Mouse (Mus musculus) NIH3T3 (cell line): ENCODE measurements around the gene Arnt2.

Source experiments
- DNase-seq: peaks from one replicate; pipeline ENCODE4 v3.0.0-alpha.2; 2012; ENCODE audit warnings: low read depth

Arnt2 gene

DNA sequence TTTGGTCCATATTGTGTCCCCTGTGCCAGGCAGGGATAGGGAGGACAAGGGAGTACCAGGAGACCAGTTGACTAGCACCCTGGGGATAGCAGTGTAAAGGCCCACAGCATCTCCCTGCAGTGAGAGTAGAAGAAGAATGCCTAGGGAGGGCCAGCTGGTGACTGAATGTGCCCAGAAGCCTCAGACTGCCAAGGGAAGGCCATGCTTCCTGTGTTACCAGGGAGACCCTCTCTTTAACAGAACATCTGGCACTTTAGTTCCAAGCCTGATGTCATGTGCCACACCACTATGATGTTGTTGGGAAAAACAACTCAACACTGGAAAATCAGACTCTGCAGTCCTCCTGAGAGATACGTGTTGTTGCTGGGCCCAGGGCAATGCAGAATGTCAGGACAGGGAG, 12.7 kb downstream of the Arnt2 start:
- peak; percentile 11 for DNase-seq

DNA sequence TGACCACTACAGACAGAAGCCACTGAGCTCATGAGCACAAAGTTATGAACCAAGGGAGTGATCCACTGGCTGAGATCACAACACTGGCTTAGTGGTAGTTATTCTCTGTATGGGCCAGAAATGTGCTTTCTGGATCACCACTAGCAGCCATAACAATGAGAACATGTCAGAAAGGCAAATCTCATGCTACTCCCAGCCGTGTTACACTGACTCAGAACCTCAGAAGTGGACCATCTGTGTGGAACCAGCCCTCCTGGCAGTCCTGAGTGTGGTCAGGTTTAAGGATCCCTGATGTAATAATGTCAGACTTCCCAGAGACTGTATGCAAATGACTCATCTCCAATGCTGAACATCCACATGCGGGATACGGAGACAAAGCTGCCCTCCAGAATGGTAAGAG, 13.4 kb downstream of the Arnt2 start:
- DNase-seq: peak; percentile 65

DNA sequence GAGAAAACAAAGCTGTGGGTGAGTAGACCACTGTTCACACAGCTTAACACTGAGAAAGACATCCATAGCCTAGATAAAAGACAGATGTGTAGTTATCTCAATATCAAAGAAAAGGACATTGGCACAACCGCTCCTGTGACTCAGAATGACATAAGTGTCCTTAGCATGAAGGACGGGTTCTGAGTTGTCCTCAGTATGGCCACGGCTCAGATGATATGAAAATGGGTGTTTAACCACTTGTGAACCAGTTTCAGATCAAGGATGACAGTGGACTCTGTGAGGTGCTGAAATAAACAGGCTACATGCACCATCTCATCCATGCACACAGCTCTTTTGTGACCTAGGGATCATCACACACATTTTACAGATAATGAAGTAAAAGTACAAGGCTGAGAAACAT, 22.1 kb downstream of the Arnt2 start:
- DNase-seq: no peak

DNA sequence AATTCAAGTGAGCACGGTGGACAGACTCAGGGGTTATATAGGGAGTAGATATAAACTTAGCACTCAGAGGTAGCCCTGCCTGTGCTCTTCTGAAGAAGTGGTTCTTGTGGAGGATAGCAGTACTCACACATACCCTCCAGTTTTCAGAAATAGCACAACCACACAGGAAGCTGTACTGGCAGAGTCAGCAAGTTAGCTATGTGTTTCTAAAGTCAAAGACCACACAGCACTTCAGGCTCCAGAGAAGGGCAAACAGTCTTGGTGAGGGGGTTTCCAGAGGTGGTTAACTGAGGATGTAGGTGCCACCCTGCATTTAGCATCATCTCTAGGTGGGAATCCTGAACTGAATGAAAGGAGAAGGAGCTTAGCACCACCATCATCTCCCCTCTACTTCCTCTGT, 23.5 kb downstream of the Arnt2 start:
- no peak for DNase-seq

DNA sequence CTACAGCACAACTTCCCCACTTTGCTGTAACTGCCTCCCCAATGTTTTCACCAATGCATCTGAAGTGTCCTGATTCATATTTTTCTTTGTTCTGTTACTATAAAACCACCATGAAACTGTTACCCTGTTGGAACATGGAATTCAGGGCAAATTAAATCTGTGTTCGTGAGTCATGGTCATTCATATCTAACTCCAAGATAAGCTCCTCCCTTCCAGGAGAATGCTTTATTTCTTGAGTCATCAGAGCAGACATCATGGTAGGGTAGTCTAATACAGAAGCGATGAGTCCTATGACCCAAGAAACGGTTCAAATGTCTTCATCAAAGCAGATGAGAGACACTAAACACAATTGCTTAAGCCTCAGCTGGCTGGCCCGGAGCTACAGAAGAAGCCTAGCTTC, 25.2 kb downstream of the Arnt2 start:
- peak; percentile 59 for DNase-seq

DNA sequence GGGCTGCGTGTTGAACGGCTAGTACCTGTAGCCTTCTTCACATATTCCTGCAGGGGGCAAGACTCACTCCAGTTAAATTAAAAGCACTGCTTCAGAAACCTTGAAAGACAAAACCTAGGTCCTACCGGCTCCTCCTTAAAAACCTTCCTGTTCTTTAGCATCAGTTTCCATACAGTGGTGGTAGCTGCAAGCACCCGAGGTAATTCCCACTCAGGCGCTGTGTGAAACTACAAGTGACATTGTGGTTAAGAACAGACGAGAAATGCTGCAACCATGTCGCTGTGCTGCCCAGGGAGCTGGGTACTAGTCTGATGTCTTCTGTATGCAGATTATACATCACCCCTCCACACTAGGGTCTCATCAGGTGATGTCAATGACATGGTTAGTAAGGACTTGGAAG, 25.9 kb downstream of the Arnt2 start:
- no peak for DNase-seq

DNA sequence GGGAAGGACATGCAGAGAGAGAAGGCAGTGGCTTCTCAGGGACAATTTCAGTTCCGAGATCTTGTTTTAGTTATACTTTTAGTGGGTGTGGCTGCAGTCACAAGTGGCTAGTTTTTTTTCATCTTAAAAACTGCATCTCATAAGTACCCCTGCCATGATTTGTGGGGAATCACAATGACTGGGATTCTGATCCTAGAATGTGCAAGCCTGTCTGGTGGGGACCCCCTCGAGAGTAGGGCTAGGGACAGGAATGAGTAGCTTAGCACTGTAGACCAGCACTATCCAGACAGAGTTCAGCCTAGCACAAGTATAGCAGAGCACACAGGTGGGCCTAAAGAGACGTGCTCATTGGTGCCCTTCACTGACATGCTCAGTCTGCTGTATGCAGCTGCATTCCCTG, 27.6 kb downstream of the Arnt2 start:
- no peak for DNase-seq

DNA sequence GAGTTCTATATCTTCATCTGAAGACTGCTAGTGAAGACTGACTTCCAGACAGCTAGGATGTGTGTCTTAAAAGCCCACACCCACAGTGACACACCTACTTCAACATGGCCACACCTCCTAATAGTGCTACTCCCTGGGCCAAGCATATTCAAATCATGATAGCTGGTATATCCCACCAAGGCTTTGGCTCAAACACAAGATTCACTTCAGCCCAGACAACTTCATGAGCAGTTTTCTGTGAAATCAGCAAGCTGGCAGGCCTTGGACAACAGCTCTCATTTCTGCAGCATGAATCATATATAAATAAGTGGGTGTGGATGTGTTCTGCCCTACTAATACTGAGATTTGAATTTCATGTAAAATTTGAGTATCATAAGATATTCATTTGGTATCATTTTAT, 29.2 kb downstream of the Arnt2 start:
- peak; percentile 85 for DNase-seq

DNA sequence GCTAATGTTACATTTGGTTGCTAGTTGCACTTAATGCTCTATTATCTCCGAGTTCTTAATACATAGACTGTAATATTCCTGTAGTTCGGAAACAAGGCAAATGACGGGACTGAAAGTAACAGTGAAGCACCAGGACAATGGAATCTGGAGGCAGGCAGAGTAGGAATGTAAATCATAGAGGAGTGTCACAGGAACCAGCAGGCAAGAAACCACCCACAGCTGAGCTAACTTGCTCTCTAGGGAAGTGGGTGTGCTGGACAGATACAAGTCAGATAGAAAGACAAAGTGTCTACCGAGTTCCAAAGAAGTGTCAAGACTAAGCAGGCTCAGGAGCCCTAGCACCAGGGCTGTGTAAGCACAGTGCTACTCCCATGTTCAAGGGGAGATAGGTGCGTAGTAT, 32.6 kb downstream of the Arnt2 start:
- DNase-seq: no peak

DNA sequence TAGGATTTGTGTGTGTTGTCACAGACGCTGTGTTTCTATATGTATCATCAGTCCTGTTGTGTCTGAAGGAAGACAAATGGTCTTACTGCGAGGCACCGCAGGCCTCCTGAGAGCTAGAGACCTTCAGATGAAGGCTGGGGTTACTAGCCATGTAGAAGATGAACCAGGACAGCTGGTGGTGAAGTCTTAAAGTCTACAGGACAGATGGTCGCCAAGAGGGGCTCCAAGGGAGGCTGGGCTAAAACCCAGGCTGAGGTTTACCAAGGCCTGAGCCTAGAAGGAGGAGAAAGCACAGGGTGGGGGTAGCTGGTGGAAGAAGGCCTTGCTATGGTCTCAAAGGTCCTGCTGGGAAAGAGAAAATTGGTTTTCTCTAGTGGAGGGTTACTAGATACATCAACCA, 36.3 kb downstream of the Arnt2 start:
- DNase-seq: no peak

DNA sequence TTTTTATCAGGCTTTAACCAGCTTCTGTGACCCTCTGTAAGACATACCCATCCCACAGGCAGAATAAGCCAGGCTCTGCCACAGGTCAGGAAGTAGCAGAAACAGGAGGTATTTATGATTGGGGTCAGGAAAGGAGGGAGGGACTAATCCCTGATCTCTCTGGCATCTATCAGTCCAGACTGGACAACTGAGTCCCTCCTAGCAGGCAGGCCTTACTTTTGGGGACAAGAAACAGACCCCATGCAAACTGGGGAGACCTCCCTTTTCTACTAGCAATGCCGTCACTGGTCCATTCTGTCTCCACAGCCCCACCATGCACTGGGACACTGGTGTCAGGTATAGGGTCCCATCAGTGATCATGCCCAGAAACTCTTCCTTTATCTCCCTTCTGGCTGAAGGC, 37.1 kb downstream of the Arnt2 start:
- DNase-seq: no peak

DNA sequence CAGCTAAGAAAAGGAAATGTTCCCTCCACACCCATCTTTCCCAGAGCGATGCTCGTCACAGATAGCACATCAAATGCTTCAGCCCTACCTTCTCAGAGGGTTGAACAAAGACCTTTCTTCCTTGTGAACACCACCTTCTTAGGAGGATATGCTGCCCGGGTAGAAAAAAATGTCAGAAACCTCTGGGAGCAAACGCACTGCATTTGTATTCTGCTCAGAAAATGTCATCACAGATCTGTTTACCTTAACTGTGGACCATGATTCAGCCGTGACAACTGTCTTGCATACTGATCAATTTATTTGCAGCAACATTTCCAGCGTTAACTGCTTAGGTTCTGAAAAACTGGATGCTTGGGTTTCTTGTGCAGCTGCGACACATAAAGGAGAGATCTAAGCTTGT, 37.7 kb downstream of the Arnt2 start:
- DNase-seq: no peak

DNA sequence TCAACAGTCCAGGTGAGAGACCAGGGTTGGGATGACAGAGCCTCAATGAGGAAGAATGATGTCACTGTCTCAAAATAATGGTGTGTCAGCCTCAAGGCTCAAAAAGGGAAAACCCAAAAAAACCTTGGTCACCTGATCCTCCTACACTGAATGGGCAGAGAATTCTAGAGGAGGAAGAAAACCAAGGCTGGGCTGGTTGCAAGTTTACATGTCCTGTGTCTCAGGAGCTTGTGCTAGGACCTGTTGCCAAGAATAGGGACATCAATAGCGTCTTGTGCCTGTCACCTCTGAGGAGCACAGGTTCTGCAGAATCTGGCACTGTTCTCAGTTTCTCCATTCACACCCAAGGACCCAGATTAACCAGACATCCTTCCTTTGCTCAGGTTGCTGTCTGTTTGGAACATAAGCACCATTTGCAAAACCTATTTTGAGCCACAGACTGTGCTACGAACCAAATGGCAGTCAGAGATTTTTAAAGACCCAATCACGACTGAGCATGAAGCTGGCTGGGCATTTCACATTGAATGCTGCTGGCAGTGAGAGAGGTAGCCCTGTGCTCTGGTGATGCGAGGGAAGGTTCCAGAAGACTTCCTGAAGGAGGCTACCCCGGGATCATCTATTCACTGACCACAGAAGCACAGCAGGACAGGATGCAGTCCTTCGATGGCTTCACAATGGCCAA, 38.9 kb downstream of the Arnt2 start:
- DNase-seq: no peak

DNA sequence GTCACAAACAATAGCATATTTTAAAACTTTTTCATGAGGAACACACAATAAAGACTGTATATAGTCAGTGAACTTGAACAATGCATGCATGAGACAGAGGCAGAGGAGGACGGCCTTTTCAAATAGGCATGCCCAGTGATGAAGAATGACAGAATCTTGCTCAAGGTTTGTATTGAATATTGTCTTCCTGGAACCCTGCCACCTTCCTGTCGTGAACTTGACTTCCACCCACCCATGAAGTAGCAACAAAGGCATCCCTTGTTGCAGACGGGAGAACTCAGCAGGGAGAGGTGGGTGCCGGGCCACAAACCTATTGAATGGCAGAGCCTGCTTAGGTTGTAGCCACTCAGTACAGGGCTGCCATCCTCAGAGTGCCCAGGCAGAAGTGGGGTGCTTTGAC, 43.7 kb downstream of the Arnt2 start:
- peak; percentile 62 for DNase-seq

DNA sequence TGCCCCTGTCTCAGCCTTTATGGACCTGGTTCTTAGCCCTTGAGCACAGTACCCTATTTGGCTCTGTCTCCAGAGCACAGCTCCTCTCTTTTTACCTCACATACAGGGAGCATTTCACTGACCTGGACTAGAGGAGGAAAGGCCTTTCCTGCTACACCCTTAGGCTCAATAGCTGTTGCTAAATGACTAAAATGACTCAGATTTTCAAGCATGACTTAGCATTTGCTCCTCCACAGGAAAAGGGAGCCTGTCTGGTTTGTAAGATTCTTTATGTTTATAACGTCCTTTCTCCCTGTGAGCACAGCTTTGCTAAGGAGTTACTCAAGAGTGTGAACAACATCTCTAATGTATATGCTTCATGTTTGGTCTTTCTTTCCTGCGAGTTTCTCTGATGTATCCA, 47.3 kb downstream of the Arnt2 start:
- DNase-seq: peak; percentile 76

DNA sequence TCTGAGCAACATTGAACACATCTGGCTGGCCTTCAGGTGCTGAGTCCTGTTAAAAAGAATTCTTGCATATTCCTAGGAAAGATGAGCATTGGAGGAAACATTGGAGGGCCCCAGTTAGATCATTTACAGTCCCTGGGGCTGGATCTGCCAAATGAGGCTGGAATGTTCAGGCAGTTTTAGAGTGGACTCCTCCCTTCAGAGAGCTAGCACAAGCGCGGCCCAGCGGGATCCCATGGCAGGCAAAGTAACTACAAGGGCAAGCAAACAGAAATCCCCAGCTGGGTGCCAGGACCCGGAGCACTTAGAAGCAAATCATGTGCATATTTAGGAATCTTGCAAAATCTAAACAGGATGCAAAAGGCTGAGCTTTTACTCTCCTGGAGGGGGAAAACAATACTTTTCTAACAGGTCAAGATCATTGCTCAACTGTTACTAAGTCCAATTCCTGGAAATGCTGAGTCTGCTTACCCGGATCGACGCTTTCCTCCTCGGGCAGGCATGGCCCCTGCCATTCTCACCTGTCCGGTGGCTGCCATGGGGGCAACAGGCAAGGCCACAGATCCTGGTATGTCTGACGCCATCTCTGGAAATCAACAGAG, 48.8 kb downstream of the Arnt2 start:
- peak; percentile 88 for DNase-seq

DNA sequence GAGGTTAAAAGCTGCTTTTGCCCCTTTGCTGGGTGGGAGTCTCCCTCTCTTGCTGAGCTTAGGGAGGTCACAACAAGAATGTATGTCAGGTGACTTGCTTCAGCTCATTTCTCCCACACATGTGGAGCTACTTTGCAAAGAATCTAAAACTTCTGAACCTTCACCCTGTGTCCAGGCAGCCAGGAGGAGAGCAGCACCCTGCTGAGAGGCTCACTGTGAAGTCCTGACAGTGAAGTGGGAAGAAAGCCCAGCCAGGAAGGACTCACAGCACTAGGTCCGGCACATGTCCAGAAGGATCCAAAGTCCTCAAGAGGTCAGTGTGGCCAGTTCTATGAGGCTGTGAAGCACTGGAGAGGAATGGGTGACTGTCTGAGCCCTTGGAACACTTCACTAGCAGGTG, 51.5 kb downstream of the Arnt2 start:
- peak; percentile 85 for DNase-seq

DNA sequence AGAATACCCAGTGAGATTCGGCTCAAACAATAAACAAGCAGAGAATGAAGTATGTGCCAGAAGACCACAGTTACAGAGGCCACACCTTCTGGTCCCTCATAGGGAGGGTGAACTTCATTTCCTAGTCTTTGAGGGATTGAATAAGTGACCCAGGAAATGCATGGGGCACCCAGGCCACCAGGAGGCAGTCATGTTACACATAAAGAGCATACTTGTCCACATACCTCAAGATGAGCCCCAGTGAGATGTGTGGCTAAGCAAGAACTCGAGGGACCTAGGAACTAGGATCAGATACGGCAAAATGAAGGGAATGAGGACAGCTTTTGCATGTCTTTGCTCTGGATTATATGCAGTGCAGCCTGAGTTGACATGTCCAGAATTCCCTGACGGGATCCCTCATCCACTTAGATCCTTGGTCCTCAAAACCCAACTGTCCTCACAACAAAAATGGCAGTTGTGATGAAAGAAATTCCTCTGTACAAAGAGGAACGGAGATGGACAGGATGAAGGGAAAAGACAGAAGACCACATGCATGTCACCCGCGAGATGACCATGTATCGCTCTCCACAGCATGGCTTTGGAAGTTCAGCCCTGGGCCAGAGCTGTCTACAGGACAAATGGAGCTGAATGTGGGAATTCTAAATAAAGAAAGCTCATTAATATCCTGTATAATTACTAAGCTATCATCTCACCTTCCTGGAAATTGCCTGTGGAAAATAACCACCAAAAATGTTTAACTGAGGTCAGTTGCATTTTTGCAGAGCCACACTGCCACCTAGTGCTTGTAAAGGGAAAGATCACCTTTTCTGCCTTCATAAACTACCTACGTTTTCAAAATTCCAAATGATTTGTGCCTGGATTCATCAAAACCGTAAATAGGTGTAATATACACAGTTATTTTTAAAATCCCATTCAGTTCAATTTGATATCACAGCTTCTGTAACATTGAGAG, 54.1 kb downstream of the Arnt2 start:
- peak; percentile 87 for DNase-seq

DNA sequence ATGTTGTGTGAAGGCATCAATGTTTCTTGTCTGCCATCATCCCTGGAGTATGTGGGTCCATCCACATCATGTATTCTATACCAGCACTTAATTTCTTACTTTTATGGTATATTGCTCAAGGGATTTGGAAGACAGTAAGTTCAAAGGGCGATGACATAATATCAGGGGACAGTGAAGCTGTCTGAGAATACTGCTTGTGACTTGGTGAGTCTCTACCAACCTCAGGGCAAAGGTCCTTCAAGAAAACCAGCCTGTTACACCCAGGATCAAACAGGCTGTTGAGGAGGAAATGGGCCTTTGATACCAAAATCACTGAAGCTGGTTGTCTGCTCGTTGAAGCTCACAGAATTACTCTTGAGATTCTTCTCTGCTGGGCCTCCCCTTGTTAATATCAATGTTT, 55.1 kb downstream of the Arnt2 start:
- DNase-seq: no peak

DNA sequence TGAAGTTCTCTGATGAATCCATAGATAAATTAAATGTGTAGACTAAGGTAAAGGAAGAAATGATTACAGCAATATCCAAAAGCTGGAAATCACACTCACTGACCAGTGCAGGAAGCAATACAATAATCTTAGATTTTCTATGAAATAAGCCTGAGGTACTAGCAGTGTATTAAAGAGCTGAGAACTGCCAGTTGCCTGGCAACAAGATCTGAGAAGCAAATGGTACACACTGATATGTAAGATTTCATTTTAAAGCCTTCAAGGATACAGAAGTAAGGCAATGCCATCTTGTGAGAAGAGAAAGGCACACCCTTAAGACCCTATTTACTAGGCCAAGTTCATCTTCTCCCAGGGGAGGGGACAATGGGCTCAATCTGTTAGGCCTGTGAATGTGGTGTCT, 59.4 kb downstream of the Arnt2 start:
- DNase-seq: no peak

DNA sequence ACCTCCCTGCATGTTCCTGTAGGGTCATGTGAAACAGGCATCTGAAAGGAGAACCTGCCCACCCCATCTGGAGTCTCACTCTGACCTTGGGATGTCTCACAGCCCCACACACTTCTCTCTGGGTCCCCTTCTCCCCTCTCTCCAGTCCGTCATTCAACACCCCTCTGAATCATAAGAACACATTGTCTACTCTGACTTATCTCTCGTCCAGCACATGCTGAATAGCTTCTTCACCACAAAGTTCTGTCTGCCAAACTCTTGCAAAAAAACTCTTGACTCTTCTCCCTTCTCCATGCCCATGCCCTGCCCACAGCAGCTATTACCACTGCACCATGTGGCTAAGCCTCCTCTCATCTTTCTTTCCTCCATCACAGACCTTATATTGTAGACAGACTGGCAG, 60.0 kb downstream of the Arnt2 start:
- DNase-seq: peak; percentile 77

DNA sequence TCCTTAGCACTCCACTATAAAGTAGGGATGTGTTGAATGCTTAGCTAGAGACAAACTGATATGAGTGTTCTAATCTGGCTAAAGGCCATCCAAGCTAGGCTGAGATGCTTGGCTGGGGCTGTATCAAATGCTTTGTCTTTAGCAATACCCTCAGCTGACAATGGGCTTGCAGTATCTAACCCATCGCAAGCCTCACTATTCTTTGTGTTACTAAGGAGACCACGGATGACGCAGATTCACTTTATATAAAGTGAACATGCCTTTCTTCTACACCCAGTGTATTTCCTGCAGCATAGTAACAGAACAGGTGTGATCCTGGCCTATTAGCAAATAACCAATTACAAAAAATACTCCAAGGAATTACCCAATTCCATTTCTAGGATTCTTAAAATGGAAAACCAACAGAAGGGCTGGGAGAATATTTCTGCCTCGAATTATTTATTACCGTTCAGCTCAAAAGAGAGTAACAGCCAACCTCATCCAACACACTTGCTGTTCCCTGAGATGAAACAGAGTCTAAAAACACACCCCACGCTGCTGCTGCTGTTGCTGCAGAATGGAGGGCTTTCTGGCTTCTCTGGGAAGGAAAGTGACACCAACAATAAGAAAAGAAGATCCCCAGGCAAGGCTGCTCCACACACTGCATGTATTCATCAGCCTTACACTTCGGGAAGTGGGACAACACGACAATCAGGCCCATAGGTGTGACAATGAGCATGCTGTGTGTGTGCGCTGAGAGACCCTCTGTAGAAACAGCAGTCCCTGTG, 61.6 kb downstream of the Arnt2 start:
- DNase-seq: no peak
